Mouse (Mus musculus): ENCODE measurements around the gene D630003M21Rik.

- TF ChIP-seq CTCF (IDR thresholded peaks at IDR 0.05; ENCODE audit: control insufficient read depth, insufficient read depth, insufficient replicate concordance, low read depth, low read length), result no peak
- TF ChIP-seq POLR2A (IDR thresholded peaks at IDR 0.05; ENCODE audit: control insufficient read depth, low read depth, low read length), result no peak
Measured at GRCm38 (mm10) chr2:158143816-158144215, 85.2 kb downstream of the D630003M21Rik start.
